Mouse (Mus musculus): ENCODE measurements around the gene Vmn2r5. TPM values are rescaled to one million over a fixed set of nuclear protein-coding genes. Genes with fewer than 3 reads are reported as not detected.
"Not testable (repeated sequence)": the region's sequence is repeated elsewhere in the genome, so short reads cannot be mapped to it uniquely, and the experiment has no call there.

Vmn2r5 gene
- not detected in 2 replicates for polyA plus RNA-seq (2011; ENCODE audit: insufficient read length, low read depth, missing spikeins)

DNA sequence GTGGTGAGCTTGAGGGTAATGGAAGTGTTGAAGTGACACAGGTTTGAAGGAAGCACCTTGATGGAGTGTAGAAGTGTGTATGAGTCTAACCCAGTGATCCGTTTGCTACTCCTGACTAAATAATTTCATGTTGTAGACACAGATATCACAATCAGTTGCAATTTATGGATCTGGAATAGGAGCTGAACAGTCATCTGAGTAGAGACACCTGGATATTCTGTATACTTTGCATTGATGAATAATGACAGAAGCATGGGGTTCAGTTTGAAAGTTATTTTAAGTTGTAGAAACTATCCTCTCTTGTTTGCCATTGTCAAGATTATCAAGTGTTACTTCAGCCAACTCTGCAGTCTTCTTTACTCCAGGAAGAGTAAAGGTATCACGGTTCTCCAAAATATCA is at the start of gene Vmn2r5:
Vmn2r5 (minus strand) TSS at position 101 of the 400 bp plus-strand sequence.
- not testable (repeated sequence) for H3K27ac ChIP-seq (ENCODE audit: insufficient read depth, low read length); H3K4me3 ChIP-seq (ENCODE audit: insufficient read depth, low read length); H3K4me1 ChIP-seq (ENCODE audit: control insufficient read depth, insufficient read depth, low read length)

GRCm38 (mm10) chr3:64523585-64523984 is 13.9 kb upstream of the Vmn2r5 start:
- H3K27ac ChIP-seq (ENCODE audit: insufficient read depth, low read length); H3K4me3 ChIP-seq (ENCODE audit: insufficient read depth, low read length); H3K4me1 ChIP-seq (ENCODE audit: control insufficient read depth, insufficient read depth, low read length): not testable (repeated sequence)

Other genes starting within 250 kb of the Vmn2r5 start
- gene Vmn2r3, start 220.1 kb downstream of the Vmn2r5 start, polyA plus RNA-seq (2011; ENCODE audit: insufficient read length, low read depth, missing spikeins) = 0.08 TPM in 1 of 2 replicates, not detected in the other
- not detected in 2 replicates for gene Vmn2r4, start 94.5 kb downstream of the Vmn2r5 start, polyA plus RNA-seq (2011; ENCODE audit: insufficient read length, low read depth, missing spikeins)
- not detected in 2 replicates for gene Vmn2r6, start 56.0 kb upstream of the Vmn2r5 start, polyA plus RNA-seq (2011; ENCODE audit: insufficient read length, low read depth, missing spikeins)